ENCODE assay signal across 21 mouse cellular contexts in the genomic region with DNA sequence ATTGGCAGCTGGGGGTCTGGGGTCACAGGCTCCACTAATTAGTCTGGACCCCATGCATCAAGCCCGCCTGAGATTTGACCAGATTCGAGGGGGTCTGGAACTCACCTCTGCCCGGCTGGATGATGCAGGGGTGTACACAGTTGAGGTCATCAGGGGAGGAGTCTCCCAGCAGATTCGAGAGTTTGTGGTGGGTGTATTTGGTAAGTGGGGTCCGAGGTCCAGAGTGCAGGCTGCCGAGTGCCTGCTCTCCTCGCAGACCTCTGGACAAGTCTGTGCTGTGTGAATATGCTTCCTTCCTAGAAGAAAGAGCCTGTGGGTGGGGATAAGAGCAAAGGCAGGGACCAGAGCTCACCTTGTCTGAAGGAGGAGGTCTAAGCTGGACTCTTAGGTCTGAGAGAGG. TPM values are rescaled to one million over a fixed set of nuclear protein-coding genes. Genes with fewer than 3 reads are reported as not detected.
"Had no signal": no experiment of that assay in that cellular context is flagged by ENCODE, and none has a peak within 500 bp of the region (broad histone marks: within the 10 kb centered on the region; RNA-seq: fewer than 3 reads in every experiment).

No protein-coding gene starts in this region.

- H3K36me3 ChIP-seq: lung, embryonic 15.5 days; midbrain, embryonic 13.5 days; midbrain, embryonic 15.5 days; neural tube, embryonic 13.5 days; stomach, embryonic 15.5 days had no signal

- H3K27me3 ChIP-seq: stomach, embryonic 15.5 days had no signal

- H3K27ac ChIP-seq: lung, embryonic 15.5 days; macrophage; midbrain, embryonic 13.5 days; midbrain, embryonic 15.5 days; neural tube, embryonic 13.5 days; stomach, embryonic 15.5 days had no signal

- H3K9me3 ChIP-seq: lung, embryonic 15.5 days; megakaryocyte, embryonic 14.5 days; midbrain, embryonic 13.5 days; midbrain, embryonic 15.5 days; neural tube, embryonic 13.5 days; stomach, embryonic 15.5 days had no signal

- ATAC-seq: lung, postnatal 0 days had no signal

- H3K9ac ChIP-seq: stomach, embryonic 15.5 days had no signal

- DNase-seq: lung, adult 2 months; lung, postnatal 14 days; lung, postnatal 36 days; right cerebral cortex, postnatal 14 days; thymus, adult 18-20 months; thymus, postnatal 14 days; thymus, postnatal 36 days had no signal

RNA-seq across cellular contexts. Expression of gene Gm45233, which starts 20.0 kb away (rescaled TPM):
- polyA plus RNA-seq: lung, postnatal 0 days; macrophage; midbrain, embryonic 11.5 days; midbrain, embryonic 15.5 days; neural tube, embryonic 11.5 days; spleen, adult 2 months; thymus, postnatal 0 days had no signal

RNA-seq across cellular contexts. Expression of gene Cldnd2, which starts 23.4 kb away (rescaled TPM):
- polyA plus RNA-seq: liver, embryonic 16.5 days; lung, adult 2 months; lung, embryonic 15.5 days; macrophage; midbrain, embryonic 11.5 days; midbrain, embryonic 13.5 days; midbrain, embryonic 15.5 days; midbrain, postnatal 0 days; neural tube, embryonic 11.5 days; neural tube, embryonic 13.5 days; stomach, embryonic 15.5 days; thymus, postnatal 0 days had no signal

RNA-seq across cellular contexts. Expression of gene Iglon5, which starts 25.9 kb away (rescaled TPM):
- polyA plus RNA-seq: liver, embryonic 16.5 days; lung, postnatal 0 days; macrophage; thymus, postnatal 0 days had no signal
